Mouse (Mus musculus): ENCODE measurements around the gene Rbm34.

Rbm34 gene

DNA sequence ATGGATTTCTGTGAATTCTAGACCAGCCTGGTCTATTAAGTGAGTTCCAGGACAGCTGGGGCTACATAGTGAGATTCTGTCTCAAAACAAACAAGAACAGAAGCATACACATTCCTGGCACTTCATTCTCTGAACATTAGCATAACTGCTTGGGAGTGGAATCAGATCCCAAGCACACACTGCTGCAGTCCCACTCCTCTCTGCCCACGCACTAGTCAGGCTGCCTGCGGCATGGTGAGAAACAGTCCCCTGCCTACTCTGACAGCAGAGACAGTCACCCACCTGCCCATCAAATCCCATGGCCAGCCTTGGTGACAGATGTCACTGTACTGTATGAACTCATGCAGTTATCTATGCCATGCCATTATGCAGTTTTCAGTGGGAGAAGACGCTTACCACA is 9.4 kb downstream of the Rbm34 start:
- no peak for DNase-seq (ENCODE audit: low read depth)

DNA sequence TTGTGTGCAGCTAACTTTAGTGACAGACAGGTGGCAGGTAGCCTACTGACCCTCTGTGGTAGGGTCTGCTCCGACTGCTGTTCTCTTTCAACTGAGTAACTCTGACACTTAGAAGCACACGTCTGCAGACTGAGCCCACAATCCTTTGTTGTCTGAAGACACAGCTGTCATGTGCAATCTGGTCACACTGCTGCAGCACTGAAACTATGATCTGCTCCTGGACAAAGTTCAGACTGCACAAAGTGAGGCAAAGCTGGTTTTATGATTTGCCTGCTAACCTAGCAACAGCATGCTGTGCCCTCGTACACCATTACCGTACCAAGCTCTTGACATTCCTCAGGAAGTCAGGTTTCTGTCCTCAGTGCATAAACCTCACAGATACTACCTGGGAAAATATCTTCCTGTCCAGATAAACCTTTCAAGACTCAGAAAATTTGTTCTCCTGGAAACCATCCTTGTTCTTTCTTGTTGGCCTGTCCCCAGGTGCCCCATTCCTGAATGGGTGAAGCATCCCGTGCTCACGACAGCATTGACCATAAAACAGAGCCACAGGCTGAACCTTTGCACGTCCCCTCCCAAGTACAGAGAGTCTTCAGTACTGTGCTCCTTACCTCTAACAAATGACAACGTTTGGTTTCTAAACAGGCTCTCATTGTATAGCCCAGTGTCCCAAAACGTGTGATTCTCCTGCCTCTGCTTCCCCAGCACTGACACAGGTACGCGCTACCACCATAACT is 18.8 kb downstream of the Rbm34 start:
- no peak for DNase-seq (ENCODE audit: low read depth)

DNA sequence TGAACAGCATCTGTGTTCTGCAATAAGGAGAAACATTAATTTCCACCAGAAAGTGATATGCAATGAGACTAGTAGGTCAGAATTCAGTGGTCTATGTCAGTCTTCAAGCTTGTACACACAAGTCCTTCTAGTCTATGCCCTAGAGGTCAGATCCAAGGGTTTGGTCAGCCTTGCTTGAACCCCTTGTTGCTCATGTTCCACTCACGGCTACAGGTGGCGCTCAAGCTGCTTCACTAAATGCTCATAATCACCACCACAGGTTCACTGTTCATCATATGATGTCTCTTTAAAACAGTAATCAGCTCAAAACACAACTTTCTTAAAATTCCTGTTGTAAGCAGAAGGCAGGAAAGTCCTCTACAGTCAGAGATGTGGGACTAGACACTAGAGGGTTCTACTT is 21.3 kb downstream of the Rbm34 start:
- no peak for DNase-seq (ENCODE audit: low read depth)

DNA sequence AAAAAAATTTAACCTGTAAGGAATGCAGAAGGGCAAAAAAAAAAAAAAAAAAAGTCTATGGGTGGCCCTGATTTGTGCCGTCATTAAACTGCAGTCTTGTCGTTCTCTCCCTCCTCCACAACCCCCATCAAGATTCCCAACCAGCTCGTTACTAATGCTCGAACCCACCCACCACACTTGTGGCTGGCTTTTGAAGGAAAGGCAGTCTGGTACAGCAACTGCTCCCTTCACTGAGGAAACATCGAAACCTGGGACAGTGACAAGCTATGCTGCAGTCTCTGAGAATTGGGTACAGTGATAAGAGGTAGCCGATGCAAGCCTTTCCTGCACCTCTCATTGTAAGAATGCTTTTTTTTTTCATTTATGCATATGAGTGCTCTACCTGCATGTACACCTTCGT is 24.4 kb downstream of the Rbm34 start:
- peak; percentile 25 for DNase-seq (ENCODE audit: low read depth)

DNA sequence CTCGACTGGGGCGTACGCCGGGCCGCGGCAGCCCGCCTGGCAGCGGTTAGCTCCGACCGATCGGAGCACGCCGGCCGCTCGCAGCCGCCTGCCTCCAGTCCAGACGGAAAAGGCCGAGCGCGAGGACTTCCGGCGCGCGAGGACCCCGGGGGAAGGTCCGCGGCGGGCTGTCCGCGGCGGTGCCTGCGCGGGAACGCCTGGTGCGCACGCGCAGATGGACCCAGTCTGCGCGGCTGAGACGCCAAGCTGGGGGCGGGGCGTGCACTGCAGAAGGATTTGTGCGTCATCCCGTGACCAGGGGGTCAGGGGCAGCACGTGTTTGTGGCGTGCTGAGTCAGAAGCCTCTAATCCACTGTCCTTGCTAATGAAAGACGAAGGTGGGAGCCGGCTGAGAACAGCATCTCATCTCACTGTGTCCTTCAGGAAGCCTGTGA is 25.1 kb downstream of the Rbm34 start, which contains the start of gene Tomm20:
TSS of gene Tomm20 (minus strand) at position 115 of the 434 bp plus-strand sequence.
- DNase-seq (ENCODE audit: low read depth), result peak; percentile 97

DNA sequence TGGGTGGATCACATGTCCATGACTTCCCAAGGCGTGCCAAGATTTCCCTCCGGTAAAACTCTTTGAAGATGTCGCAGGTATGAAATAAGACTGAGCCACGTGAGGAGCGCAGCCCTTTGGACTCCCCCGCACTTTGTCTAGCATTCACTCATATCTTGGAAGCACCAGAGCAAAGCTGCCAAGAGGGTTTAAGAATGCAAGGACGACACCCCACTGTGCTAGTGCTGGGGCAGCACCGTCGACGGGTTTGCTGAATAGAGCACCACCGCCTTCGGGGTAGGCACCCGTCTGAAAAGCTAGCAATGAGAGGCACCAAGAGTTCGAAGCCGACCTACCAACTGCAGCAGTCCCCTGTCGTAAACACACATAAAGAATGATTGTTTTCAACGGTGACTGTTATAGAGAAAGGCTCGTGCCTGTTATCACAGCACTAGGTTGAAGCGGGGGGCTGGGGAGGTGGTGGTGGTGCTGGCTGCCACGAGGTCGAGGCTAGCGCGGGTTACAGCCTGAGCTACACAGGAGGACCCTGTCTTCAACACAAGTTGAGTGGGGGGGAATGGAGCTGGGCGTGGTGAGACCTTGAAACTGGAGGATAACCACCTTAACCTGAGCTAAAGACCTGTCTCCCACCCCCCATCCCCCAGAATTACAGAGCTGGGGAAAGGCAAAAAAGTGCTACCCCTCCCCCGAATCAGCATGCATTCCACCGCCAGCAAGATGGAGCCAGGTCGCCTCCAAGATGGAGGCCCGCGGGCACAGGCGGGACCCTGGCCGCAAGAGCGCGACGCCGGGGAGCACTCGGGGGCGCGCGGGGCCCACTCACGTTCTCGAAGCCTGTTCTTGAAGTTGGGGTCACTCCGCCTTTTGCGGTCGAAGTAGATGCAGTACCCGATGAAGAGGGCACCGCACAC is 25.8 kb downstream of the Rbm34 start:
- peak; percentile 75 for DNase-seq (ENCODE audit: low read depth)

DNA sequence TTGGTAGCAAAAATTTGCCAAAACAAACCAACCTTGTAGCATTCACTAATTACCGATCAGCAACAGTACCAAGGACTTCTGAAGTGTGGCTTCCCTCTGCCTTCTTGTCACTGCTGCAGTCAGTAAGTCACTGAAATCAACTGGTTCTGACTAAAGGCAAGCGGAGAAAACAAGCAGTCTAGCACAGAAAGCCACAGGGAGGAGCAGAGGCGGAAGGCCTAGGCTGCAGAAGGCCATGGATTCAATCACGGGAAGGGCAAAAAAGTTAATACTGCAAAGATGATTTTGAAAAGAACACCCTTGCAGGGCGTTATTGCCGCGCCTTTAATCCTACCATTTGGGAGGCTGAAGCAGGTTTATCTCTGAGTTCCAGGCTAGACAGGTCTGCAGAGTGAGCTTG is 27.3 kb downstream of the Rbm34 start:
- DNase-seq (ENCODE audit: low read depth), result peak; percentile 44

DNA sequence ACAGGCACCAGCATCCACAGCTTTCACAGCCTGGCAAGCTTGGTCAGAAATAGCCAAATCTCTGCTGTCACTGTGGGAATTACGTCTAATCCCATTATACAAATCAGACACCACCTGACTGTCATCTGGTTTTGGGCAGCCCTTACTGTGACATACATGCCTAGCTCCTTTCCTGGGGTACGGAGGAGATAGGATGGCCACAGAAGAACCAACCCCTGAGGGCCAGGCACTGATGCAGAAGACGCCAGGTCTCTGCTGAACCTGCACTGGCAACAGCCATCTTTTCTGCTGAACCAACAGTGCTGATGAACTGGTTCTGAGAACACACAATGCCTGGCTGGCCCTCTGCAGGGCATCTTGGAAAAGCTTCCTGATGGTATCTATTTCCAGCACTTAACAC is 33.5 kb downstream of the Rbm34 start:
- DNase-seq (ENCODE audit: low read depth), result no peak

DNA sequence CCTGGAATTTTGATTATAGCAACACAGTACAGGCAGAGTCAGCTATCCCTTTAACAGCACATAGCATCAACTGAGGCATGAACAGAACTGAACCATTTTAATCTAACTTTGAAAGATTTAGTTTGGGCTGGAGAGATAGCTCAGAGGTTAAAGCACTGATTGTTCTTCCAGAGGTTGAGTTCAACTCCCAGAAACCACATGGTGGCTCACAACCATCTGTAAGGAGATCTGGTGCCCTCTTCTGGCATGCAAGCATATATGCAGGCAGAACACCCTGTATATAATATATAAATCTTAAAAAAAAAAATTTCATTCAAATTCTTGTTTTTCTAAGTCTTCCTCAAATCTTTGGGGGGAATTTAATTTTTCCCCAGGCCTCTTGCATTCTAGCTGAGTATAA is 34.9 kb downstream of the Rbm34 start:
- peak; percentile 46 for DNase-seq (ENCODE audit: low read depth)

DNA sequence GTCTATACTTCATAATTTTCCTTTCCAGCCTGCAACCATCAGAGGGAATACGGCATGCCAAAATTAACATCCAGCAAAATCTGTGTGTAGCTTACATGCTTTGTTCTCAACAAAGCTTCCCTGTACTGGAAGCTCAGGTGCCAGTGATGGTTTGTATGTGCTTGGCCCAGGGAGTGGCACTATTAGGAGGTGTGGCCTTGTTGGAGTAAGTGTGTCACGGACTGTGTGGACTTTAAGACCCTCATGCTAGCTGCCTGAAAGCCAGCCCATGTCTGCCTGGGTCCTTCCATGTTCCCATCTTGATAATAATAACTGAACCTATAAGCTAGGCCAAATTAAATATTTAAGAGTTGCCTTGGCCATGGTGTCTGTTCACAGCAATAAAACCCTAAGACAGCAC is 35.5 kb downstream of the Rbm34 start:
- no peak for DNase-seq (ENCODE audit: low read depth)

DNA sequence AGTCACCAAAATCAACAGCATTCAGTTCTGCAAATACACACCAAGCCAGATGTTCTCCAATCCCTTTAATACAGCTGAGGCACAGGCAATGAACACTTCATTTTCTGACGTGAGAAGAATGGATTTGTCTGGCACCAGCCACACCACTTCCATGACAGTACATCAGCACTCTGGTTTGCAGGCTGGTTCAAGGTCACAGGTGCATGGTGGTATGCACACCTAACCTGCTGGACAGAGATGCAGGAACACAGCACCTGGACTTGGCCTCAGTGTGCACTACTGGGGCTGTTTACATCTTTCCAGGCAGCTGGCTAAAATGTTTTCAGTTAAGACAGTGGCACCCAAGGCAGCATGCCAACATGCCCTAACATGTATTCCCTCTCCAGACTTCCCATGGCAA is 38.2 kb downstream of the Rbm34 start:
- DNase-seq (ENCODE audit: low read depth), result no peak

DNA sequence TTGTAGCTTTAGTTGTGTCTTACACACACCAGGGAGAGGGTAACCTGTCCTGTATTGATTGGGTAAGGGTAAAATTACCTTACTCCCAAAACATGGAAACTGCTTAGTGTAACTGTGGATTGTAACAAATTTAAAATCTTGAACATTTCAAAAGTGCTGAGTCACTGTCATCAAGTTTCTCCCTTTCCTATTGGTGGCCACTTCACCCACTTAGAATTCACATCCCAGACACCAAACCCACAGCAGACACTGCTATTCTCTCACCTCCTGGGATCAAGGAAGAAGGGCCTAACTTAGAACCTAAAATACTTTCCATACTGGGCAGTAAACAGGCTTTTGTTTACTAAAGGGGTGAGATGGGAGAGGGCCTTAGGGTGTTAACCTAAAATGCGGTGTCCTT is 38.6 kb downstream of the Rbm34 start:
- no peak for DNase-seq (ENCODE audit: low read depth)

DNA sequence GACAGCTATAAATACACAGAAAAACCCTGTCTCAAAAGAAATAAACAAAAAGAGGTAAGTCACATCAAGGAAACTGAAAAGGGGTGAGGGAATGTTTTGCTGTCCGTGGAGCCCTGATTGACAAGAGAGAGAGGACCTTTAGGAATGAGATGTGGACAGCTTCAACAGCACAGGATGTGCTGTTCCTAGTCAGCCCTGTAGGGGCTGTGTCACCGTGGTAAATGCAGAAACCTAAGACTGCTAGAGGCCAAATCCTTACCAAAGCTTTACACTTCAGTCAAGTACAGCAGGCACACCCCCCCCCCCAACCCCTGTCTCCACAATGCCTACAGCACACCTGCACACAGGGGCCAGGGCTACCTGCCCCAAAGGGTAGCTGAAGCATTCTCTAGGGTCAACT is 39.2 kb downstream of the Rbm34 start:
- peak; percentile 63 for DNase-seq (ENCODE audit: low read depth)

DNA sequence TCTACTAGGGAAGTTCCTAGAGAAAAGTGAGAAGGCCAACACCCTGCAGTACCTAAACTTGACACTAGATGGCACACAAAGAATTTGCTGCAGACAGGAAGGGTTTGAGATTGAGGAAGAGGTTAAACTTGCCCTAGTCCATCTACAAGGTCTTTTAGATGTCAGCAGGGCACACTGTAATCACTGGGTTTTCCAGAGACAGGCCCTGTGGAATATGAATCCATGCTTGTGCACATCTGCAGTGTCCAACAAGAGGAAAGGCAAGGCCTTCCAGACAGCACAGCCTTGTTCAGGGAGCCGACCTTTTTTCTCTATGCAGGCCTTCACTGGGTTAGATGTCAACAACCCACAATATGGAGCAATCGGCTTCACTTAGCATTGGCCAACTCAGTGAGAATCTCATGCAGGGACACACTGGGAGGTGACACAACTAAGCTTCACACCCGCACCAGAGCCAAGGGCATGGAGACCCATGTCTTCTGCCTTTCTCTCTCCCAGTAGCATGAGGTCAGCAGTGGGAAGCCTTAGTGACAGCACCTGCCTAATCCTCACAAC is 41.2 kb downstream of the Rbm34 start:
- DNase-seq (ENCODE audit: low read depth), result peak; percentile 89

DNA sequence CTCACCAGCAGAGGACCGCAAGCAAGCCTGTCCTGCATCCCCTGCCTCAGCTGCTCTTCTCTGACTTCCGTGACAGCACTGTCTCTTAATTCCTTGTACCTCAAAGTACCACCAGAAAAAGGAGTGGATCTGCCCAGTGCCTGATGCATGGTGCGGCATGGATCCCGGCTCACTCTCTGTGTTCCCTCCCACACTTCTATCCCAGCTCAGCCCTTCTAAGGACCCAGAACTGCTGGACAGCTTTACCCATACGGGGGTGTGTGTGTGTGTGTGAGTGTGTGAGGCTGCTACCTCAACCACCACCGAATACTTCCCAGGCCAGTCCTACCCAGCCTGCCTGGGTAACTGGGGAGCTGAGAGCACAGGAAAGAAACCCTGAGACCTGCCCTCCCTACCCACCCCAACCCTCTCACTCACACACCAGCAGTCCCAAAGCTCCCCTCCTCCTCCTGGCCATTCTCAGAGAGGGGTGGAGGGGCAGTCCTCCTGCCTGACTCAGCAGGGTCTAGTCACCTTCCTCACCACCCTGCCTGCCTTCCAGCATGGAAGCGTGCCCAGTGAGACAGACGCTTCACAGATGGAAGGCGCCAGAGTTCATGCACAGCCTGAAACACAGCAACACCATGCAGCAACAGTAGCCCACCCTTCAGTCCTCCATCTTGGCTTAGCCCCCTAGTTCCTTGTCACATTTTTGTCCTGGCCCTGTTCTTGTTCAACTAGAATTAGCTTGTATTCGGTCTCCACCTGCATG is 41.9 kb downstream of the Rbm34 start:
- DNase-seq (ENCODE audit: low read depth), result no peak

DNA sequence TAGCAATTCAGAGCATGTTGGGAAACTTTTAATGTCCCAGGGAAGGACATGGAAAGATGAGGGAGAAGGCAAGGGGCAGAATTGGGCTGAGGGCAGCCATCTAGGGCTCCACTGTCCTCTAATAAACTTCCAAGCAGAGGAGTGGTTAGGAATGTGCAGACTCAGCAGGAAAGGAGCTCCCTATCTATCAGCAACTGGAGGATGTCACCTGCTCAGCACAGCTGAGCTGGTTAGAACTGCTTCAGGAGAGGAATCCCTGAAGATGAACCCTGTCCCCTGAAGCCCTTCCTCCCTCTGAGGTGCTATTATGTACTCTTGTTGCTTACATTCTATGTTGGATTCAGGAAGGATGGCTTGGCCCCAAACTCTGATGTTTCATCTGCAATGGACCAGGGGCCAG is 42.8 kb downstream of the Rbm34 start:
- DNase-seq (ENCODE audit: low read depth), result no peak

DNA sequence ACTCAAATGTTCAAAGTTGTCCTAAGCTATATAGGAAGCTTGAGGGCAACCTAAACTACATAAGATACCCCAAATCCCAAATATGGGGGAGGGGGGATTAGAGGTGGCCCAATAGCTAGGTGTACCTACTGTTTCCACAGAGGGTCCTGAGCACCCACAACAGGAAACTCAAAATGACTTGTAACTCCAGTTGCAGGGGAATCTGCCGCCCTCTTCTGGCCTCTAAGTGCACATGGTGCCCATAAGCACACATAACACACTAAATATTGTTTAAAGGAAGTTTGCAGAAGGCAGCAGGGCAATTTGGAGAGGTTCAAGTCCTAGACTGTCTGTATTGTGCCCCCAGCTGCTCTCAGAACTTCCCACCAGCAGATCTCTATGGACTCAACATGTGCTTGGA is 43.8 kb downstream of the Rbm34 start:
- DNase-seq (ENCODE audit: low read depth), result peak; percentile 50

DNA sequence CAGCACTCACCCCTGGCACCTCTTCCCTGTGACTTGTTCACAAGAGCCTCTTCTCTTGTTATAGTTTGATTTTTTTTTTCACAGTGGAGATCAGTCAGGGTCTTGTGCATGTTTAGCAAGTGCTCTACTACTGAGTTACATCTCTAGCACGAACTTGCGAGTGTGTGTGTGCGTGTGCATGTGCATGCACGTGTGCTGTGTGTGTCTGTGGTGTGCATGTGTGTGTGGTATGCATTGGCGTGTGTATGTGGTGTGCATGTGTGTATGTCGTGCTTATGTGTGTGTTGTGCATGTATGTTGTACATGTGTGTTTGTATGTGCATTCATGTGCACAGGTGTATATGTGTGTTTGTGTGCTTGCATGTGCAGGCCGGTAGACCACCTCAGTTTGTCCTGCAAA is 47.9 kb downstream of the Rbm34 start:
- no peak for DNase-seq (ENCODE audit: low read depth)

DNA sequence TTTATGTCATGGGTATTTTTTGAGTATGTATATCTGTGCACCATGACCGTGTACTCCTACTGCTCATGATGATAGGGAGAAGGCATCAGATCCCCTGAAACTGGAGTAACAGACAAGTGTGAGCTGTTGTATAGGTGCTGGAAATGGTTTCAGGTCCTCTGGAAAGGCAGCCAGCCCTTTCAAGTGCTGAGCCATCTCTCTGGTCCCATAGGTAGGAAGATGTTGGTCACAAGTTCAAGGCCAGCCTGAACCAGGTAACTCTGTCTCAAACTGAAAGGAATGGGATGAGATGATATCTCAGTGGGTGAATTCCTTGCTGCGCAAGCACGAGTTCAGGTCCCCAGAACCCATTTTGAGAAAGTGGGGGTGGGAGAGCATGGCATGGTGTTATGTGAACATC is 49.4 kb downstream of the Rbm34 start:
- no peak for DNase-seq (ENCODE audit: low read depth)

DNA sequence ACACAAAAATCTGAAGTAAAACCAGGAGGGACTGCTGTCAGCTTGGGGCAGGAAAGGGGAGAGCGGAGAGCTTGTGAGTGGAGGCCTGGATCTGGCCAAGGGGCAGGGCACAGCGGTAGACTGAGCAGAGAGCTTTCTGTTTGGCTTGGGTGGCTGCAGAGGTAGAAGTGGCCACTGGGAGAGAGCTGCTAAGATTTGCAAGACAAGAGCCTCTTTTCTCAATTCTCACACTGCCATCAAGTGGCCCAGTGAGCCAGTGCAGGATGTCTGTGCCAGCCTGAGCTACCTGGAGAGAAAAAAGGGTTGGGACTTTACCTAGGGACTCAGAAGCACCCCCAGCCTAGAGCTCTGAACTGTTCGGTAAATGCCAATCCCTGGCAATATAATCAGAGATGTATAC is 50.0 kb downstream of the Rbm34 start:
- peak; percentile 84 for DNase-seq (ENCODE audit: low read depth)

DNA sequence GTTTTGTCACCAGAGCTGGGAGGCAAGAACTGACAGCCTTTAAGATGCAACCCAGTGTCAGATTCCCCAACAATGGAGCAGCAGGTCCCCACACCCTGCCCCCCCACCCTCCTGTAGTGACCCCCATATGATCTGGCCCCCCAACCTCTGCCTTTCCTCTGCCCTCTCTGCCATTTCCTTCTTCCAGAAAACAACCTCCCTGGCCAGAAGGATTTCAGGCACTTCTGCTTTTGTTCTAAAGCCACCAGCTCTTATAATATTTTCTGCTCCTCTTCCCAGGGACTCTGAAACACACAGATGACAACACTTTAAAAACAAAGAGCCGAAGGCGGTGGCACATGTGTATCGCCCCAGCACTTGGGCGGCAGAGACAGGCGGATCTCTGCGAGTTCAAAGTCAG is 50.5 kb downstream of the Rbm34 start:
- no peak for DNase-seq (ENCODE audit: low read depth)

DNA sequence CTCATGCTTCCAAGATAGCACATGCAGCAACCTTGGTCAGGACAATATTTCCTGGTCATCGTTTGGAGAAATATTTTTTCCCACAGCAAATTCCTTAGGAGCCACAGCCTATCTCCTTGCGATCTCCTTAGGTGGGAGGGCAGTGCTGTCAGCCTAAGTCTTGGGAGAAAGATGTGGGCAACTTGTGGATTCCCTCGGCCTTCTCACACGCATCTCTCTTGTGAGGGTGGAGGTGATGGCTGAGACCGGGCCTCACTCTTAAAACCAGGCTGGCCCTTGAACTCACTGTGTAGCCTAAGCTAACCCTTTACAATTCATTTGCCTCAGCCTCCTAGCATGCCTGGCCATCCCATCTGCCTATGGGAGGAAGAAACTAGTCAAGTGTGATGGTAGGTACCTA is 51.2 kb downstream of the Rbm34 start:
- no peak for DNase-seq (ENCODE audit: low read depth)
